Mouse (Mus musculus): ENCODE results near the gene Efcab7.

The Efcab7 gene

GRCm38 (mm10) chr4:99945011-99945410 lies 116.0 kb downstream of the Efcab7 start:
- no peak for DNase-seq

DNA sequence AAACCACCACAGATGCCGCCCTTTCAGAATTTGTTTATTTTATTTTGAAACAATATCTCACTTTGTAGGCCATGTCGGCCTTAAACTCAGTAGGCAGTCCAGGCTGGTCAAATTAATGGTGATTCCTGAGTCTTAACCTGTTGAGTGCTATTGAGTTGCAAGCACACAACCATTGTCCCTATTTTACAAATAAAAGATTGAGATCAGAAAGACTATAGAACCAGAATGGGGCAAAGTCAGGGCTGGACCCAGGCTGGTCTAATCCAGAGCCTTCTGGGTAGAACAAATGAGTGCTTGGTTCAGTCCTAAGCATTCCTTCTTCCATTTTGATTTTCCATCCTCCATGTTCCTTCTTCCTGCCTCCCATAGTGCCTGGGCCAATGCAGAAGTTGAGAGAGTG lies 117.5 kb downstream of the Efcab7 start:
- no peak for DNase-seq

DNA sequence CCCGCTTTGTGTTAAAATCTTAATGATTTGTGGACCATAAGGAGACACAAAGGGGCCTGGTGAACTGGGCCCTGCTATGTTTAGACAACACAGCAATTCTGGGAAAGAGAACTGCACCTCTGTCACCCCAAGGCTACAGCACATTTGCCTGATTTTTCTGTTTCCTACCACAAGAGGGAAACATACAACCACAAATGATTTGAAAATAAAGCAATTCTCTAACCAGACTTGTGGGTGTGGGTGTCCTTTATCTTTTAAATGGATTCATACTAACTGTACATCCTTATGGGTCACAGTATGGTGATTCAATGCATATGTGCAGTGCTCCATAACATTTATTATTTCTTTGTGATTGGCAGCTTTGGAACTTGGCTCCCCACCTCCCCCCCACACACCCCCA lies 118.2 kb downstream of the Efcab7 start:
- no peak for DNase-seq

DNA sequence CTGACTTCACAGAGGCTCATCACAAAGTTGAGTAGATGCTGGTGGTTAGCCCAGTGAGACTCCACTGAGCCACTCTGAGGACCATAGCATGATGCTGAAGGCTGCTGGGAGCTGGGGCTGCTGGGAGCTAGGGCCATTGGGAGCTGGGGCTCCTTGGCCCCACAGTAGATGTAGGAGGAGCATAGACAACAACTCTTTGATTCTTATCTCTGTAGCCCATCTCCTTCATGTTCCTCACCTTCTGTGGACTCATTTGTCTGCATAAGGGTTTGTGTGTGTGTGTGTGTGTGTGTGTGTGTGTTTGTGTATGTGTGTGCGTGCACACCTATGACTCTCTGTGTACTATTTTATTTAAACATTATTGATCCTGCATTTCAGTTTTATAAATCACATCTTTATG lies 118.9 kb downstream of the Efcab7 start:
- DNase-seq = no peak

GRCm38 (mm10) chr4:99953904-99954303 lies 124.9 kb downstream of the Efcab7 start:
- no peak for DNase-seq

DNA sequence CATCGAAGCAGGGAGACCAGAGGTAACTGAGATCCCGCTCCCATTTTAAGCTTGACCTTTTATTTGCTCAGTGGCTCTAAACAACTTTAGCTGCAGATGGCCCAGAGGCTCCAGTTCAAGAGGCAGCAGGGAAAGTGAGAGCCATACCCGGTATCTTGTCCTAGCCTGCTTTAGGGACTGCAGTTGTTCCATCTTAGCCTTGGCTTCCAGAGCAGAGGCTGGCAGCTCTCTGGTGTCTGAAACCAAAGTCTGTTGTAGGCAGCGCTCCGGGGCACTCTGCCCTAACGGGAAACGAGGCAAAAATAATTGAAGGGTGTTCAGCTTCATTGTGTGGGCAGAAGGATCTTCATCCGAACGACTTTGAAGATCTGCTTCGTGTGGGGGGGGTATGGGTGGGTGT lies 126.4 kb downstream of the Efcab7 start:
- no peak for DNase-seq

- no peak for DNase-seq
Observed at GRCm38 (mm10) chr4:99957186-99957585, 128.2 kb downstream of the Efcab7 start.

- DNase-seq = no peak
Observed at GRCm38 (mm10) chr4:99958084-99958815, 129.3 kb downstream of the Efcab7 start.

DNA sequence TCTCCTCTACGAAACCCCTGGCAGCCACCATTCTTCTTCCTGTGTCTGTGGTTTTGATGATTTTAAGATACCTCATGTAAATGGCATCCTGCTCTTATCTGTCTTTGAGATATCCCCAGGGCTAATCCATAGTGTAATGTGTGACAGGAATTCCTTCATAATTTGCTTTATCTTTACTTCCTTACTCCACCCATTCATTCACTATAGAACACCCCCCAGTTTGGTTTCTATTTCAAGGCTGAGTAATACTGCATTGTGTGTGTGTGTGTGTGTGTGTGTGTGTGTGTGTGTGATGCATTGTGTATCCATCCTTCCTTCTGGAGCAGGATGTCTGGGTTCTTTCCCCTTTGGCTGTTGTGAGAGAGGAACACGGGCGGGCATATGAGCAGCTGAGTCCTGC lies 130.3 kb downstream of the Efcab7 start:
- DNase-seq = no peak

All from cerebellum, postnatal 25 days (tissue).